Mouse (Mus musculus) G1E (cell line): Measurements from ENCODE around the gene Dock4.

Source experiments
- CTCF ChIP-seq: IDR thresholded peaks from 2 replicates; pipeline ENCODE4 v1.5.1; 2012; ENCODE audit warnings: low read depth, low read length, inconsistent platforms, mixed read lengths
- GATA1 ChIP-seq: IDR thresholded peaks from 2 replicates; pipeline ENCODE4 v1.6.1; 2012; ENCODE audit warnings: borderline replicate concordance, low read length, inconsistent platforms, mixed read lengths
- GATA2 ChIP-seq: IDR thresholded peaks from 2 replicates; pipeline ENCODE4 v1.6.1; 2012; ENCODE audit warnings: low read depth, low read length, inconsistent platforms, borderline replicate concordance
- POLR2AphosphoS5 ChIP-seq: IDR thresholded peaks from 2 replicates; pipeline ENCODE4 v1.6.1; 2012; ENCODE audit warnings: low read depth, low read length, inconsistent platforms; ENCODE audit not compliant: insufficient replicate concordance
- TAL1 ChIP-seq: conservative IDR thresholded peaks from 2 replicates; pipeline ENCODE4 v1.6.1; 2012; ENCODE audit warnings: low read depth, low read length, inconsistent platforms, mixed read lengths

GRCm38 (mm10) chr12:40838338-40838695, 392.6 kb downstream of the Dock4 start:
- TF ChIP-seq CTCF (no peak), TAL1 (no peak), GATA1 (no peak), GATA2 (no peak), POLR2AphosphoS5 (no peak)
